Mouse (Mus musculus): ENCODE measurements around the gene Ttf2. TPM values are rescaled to one million over a fixed set of nuclear protein-coding genes. Genes with fewer than 3 reads are reported as not detected.

Gene Ttf2
- polyA plus RNA-seq, 3 experiments from 2014 or later = 12.2 to 18.2 (median 14.0) TPM

GRCm38 (mm10) chr3:100973906-100974305 lies 4.4 kb upstream of the Ttf2 start:
- ATAC-seq = peak; percentile 37

DNA sequence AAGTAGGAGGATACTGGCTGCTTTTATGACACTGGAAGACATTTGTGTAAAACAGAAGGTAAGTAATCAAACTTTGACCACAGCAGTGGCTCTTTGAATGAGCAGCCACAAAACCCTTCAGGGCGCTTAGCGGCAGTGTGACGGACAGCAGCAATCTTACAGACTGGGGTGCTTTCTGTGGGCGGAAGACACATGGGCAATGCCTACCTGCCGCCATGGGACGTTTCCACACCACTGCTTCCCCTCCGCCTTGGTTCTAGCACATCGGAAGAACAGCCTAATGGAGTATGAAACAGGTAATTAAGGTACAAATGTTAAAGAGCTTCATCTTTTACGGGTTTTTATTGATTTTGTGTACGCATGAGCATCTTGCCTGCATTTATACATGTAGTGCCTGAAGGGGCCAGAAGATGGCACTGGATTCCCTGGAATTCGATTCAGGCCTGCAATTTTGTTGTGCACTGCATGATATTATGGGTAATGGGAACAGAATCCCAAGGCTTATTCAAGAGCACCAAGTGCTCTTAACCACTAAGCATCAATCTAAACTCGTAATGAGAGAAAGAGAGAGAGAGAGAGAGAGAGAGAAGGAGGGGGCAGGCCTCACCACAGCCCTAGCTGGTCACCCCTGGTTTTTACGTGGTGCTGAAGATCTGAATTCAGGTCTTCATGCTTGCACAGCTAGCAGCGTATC lies 5.5 kb downstream of the Ttf2 start:
- ATAC-seq = no peak

- ATAC-seq = no peak
Observed at GRCm38 (mm10) chr3:100961501-100961900, 8.0 kb downstream of the Ttf2 start.

- ATAC-seq = no peak
Observed at GRCm38 (mm10) chr3:100961007-100961406, 8.5 kb downstream of the Ttf2 start.

- ATAC-seq = no peak
Observed at GRCm38 (mm10) chr3:100954616-100955015, 14.8 kb downstream of the Ttf2 start.

- no peak for ATAC-seq
Observed at GRCm38 (mm10) chr3:100951531-100951930, 17.9 kb downstream of the Ttf2 start.

GRCm38 (mm10) chr3:100947286-100947685 lies 22.2 kb downstream of the Ttf2 start:
- no peak for ATAC-seq

GRCm38 (mm10) chr3:100940496-100941037 lies 28.9 kb downstream of the Ttf2 start:
- ATAC-seq = no peak

GRCm38 (mm10) chr3:100938211-100938610 lies 31.3 kb downstream of the Ttf2 start:
- ATAC-seq = no peak

DNA sequence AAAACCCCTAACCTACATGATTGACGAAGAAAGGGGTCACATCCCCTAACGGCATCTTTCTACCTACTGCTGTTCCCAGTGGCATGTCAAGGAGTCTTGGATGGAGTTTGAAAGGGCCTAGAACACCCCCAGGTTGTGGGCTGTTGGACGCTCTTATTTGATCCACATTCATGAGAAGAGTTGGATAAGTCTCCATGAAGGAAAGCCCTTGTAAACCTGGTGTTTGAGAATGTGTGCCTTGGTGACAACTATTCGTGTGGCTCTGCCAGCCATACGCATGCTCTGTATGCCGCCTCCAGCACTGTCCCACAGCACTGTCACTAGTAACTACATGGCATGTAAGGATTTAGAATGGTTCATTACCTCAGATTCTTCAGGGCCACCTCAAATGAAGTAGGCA lies 33.3 kb downstream of the Ttf2 start:
- no peak for ATAC-seq

DNA sequence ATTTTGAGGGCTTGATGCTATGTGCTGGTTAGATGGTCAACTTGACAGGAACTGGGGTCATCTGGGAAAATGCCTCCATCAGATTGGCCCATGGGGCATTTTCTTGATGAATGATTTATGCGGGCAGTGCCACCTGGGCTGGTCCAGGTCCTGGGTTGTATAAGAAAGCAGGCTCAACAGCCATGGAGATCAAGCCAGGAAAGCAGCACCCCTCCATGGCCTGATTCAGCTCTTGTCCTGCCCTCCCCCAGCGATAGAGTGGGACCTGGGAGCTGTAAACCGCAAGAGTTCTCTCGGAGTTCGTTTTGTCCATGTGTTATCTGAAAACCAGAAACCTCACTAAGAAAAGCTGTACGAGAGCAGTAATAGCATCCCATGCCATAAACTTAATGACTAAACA lies 33.9 kb downstream of the Ttf2 start:
- no peak for ATAC-seq

DNA sequence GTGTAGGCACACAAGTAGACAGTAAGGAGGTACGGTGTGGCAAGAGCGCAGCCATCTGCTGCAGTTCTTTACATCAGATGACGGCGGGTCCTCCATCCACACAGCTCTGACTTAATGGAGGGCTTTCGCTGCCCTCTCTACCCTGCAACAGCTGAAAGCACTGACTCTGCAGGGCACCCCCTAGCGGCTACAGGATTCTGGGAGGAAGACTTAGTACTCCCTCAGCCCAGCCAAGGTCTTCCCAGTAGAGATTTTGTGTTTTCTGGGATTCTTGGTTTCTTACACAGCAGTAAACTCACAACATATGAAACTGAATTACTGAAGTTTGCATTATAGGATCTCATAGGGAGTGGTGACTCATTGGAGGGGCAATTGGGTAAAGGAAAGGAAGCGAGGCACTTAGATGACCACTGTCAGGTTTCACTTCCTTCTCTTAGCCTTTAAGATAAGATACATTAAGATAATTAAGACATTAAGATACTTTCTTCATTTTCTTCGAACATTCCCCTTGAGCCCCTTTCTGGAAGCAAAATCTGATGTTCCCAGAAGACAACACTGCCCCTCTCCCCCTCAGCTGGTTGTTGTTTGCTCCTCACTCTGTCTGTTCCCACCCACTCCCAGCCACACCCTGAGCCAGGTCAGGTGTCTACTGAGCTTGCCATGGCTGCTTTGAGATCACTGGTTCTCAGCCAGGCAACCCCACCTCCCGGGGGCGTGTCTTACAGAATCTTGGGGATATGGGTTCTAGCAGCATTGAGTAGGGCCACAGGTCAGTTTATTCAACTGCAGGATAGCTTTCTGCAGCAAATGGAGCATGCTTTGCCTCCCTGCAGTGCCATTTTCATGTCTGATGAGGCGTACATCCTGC lies 37.2 kb downstream of the Ttf2 start:
- no peak for ATAC-seq

DNA sequence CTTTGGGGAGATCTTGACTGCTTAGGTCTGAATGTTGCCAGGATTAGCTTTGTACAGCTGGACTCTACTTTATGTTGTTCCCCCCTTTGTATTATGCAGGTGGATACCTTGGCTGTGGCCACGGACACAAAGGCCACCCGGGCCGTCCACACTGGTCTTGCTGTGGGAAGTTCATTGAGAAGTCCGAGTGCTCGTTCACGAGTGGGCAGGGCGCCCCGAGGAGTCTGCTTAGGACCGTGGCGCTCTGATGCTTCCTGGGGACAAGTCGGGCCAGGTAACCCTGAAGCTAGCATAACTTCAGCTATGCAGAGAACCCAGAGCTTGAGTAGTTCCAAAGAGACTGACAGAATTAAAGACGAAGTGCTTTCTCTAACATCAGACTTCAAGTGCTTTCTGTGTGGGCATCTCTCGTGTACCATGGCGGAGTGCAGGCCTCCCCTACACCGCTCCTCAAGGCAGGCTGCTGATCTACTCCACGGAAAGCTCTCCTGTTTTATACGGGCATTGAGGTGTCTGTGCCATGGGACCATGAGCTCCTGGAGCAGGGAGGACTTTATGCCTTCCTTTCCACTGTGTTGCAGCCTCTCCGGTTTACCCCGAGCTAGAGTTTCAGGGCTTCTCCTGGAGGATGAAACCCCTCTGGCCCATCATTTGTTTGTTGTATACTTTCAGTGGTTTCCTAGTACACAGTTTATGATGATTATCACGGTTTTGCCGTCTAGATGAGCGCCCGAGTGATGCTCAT lies 38.0 kb downstream of the Ttf2 start:
- no peak for ATAC-seq

DNA sequence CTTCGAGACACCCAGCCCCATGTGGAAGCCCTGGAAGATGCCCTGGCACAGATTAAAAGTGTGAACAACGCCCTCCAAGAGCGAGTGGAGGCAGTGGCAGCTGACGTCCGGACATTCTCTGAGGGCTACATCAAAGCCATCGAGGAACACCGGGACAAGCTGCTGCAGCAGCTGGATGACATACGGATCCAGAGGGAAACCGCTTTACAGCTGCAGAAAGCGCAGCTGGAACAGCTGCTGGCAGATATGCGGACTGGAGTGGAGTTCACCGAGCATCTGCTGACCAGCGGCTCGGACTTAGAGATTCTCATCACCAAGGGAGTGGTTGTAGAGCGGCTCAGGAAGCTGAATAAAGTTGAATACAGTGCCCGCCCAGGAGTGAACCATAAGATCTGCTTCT lies 44.3 kb downstream of the Ttf2 start:
- ATAC-seq = no peak

DNA sequence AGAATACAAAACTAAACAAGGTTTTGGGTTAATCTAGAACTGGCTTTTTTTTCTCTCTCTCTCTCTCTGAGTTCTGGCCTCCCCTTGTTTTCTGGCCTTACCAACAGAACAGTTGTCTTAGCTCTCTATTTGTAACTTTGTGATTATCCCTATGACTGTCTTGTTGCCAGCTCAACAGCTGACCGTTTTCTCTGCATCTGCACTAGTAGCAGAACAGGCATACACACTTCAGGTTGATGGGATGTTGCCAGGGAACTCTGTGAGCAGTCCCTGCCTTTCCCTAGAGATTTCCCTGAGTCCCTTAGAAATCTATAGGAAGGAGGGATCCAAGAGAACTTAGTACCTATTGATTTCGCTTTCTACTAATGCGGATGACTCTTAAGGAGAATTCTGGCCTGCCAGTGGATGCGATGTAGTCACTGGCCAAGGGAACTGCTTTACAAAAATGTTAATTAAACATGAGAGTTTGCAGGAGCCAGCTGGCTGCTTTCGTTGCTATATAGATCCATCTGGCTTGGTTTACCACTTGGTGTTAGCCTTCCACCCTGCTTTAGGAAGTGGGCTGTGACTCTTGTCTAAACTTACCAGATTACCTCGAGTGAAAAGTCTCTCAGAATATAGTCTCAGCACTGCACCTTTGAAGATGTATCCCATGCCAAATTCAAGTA lies 45.3 kb downstream of the Ttf2 start:
- ATAC-seq = no peak

GRCm38 (mm10) chr3:100922506-100923375 lies 46.7 kb downstream of the Ttf2 start:
- ATAC-seq = no peak

DNA sequence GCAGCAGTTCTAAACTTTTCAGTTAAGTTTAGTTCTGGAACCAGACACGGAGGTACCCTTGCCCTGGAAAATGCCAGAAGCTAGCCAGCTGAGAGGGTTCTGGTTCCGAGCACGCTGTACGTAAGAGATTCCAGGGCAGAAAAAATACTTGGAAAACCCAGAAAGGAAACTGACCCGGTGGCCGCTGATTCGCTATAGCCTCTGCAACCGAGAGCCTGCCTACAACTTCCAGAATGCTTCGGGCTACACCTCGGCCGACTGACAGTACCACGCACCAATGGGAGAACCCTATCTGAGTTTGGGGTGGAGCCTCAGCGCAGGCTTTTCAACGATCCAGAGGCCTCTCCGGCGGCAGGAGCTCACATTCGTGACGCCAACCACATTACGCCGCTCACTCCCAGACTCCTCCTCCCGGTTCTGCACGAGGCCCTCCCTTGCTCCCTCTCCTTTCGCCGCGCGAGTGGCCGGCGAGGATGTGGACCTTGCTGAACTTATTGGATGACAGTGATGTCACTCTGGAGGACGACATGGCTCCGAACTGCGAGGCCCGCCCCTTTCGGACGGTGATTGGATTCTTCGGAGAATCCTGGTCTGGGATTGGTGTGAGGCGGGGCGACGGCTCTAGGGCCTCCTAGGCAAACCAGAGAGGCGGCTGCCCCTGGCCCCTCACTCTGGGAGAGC lies 47.5 kb downstream of the Ttf2 start, which contains the start of gene Trim45:
Trim45 (plus strand) TSS at position 378 of the 681 bp plus-strand sequence.
- peak; percentile 94 for ATAC-seq

DNA sequence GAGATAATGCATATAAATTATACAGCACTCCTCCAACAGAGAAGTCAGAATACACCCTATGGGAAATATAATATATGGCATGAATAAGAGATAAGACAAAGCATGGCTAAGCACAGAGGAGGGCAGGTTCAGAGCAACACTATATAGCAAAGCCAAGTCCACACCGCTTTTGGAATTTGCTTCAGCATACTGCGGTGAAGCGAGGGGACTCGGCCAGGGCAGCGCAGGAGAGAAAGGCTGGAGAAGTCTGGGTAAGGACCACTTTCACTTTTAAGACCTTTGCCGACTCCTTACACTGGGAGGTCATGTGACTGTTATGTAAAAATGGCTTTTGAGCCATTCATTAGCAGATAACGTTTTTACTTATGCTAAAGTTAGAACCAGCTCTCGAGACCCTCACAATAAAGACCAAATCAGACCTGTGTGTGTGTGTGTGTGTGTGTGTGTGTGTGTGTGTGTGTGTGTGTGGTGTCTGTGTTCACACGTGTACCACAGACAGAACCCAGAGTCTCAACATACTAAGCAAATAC lies 48.8 kb downstream of the Ttf2 start:
- no peak for ATAC-seq

GRCm38 (mm10) chr3:100916844-100917243 lies 52.6 kb downstream of the Ttf2 start:
- ATAC-seq = peak; percentile 58

- ATAC-seq = no peak
Observed at GRCm38 (mm10) chr3:100911498-100912213, 57.8 kb downstream of the Ttf2 start.

All from inflammation-experienced regulatory T-cells, adult 6 months (primary cell).